Mouse (Mus musculus) R1 (cell line): ENCODE measurements around the gene Ednrb.

Source experiments
- DNase-seq: peaks from one replicate; pipeline ENCODE4 v3.0.0-alpha.2; 2018; ENCODE audit warnings: low read depth, low spot score

The Ednrb gene

GRCm38 (mm10) chr14:103844011-103844549 is at the start of gene Ednrb:
Gene Ednrb (minus strand): TSS chr14:103844402.
- DNase-seq, result no peak

- no peak for DNase-seq
Measured at GRCm38 (mm10) chr14:103892411-103892938, 48.3 kb upstream of the Ednrb start.

GRCm38 (mm10) chr14:103890761-103891160 is 46.6 kb upstream of the Ednrb start:
- DNase-seq, result no peak

GRCm38 (mm10) chr14:103884892-103885575 is 40.8 kb upstream of the Ednrb start:
- no peak for DNase-seq

- DNase-seq, result no peak
Measured at GRCm38 (mm10) chr14:103882943-103883342, 38.7 kb upstream of the Ednrb start.

- no peak for DNase-seq
Measured at GRCm38 (mm10) chr14:103877117-103877516, 32.9 kb upstream of the Ednrb start.

GRCm38 (mm10) chr14:103876598-103876997 is 32.4 kb upstream of the Ednrb start:
- no peak for DNase-seq

- DNase-seq, result no peak
Measured at GRCm38 (mm10) chr14:103866636-103867035, 22.4 kb upstream of the Ednrb start.

GRCm38 (mm10) chr14:103865226-103865625 is 21.0 kb upstream of the Ednrb start:
- no peak for DNase-seq

GRCm38 (mm10) chr14:103850071-103850845 is 6.1 kb upstream of the Ednrb start:
- DNase-seq, result no peak

- no peak for DNase-seq
Measured at GRCm38 (mm10) chr14:103845716-103846115, 1.5 kb upstream of the Ednrb start.

- DNase-seq, result peak; percentile 57
Measured at GRCm38 (mm10) chr14:103844944-103845343, 742 bp upstream of the Ednrb start.

GRCm38 (mm10) chr14:103843371-103844001 is 716 bp downstream of the Ednrb start:
- peak; percentile 48 for DNase-seq

GRCm38 (mm10) chr14:103842896-103843295 is 1.3 kb downstream of the Ednrb start:
- no peak for DNase-seq

GRCm38 (mm10) chr14:103840436-103840835 is 3.8 kb downstream of the Ednrb start:
- no peak for DNase-seq

GRCm38 (mm10) chr14:103838887-103839286 is 5.3 kb downstream of the Ednrb start:
- DNase-seq, result no peak

- no peak for DNase-seq
Measured at GRCm38 (mm10) chr14:103834589-103834988, 9.6 kb downstream of the Ednrb start.

- DNase-seq, result no peak
Measured at GRCm38 (mm10) chr14:103834147-103834546, 10.1 kb downstream of the Ednrb start.

GRCm38 (mm10) chr14:103832472-103832871 is 11.7 kb downstream of the Ednrb start:
- no peak for DNase-seq

- DNase-seq, result no peak
Measured at GRCm38 (mm10) chr14:103831007-103831406, 13.2 kb downstream of the Ednrb start.

- no peak for DNase-seq
Measured at GRCm38 (mm10) chr14:103826343-103826742, 17.9 kb downstream of the Ednrb start.

GRCm38 (mm10) chr14:103825934-103826333 is 18.3 kb downstream of the Ednrb start:
- DNase-seq, result no peak
